Mouse (Mus musculus): ENCODE data around the gene Tm7sf3. TPM values are rescaled to one million over a fixed set of nuclear protein-coding genes. Genes with fewer than 3 reads are reported as not detected.
"Not testable (repeated sequence)": the region's sequence is repeated elsewhere in the genome, so short reads cannot be mapped to it uniquely, and the experiment has no call there.

Tm7sf3 gene
- polyA plus RNA-seq, 1 experiment from 2014 or later, result 37.5 TPM

- peak within 1 kb of the TSS; percentile 90 for H3K4me3 ChIP-seq (ENCODE audit: low read length)
- H3K4me1 ChIP-seq (ENCODE audit: control insufficient read depth, insufficient read depth, low read length), result peaks cover 27% of the 10 kb centered on the region
- no peaks in the 10 kb centered on the region for H3K9me3 ChIP-seq (replicated peaks; ENCODE audit: control insufficient read depth, low read length)
- WGBS, result under 1% methylated on average over 77 of the region's 77 CpGs
- H3K4me2 ChIP-seq (ENCODE audit: low read depth, low read length), result peak within 1 kb of the TSS; percentile 75
- no peaks in the 10 kb centered on the region for H3K36me3 ChIP-seq (ENCODE audit: control insufficient read depth, insufficient read depth)
- H3K27ac ChIP-seq (ENCODE audit: low read length), result peak within 1 kb of the TSS; percentile 90
- peak; percentile 93 for ATAC-seq (replicated peaks; ENCODE audit: extremely low read depth, insufficient read depth, low FRiP score)
- peak within 1 kb of the TSS; percentile 96 for H3K9ac ChIP-seq (ENCODE audit: low read length)
- no peaks in the 10 kb centered on the region for H3K27me3 ChIP-seq (ENCODE audit: control insufficient read depth, insufficient read depth, low read length)
Measured at GRCm38 (mm10) chr6:146577310-146578109, 65.1 kb downstream of the Tm7sf3 start, which contains the start of gene Ints13. Gene Ints13 (minus strand): TSS chr6:146577835.

DNA sequence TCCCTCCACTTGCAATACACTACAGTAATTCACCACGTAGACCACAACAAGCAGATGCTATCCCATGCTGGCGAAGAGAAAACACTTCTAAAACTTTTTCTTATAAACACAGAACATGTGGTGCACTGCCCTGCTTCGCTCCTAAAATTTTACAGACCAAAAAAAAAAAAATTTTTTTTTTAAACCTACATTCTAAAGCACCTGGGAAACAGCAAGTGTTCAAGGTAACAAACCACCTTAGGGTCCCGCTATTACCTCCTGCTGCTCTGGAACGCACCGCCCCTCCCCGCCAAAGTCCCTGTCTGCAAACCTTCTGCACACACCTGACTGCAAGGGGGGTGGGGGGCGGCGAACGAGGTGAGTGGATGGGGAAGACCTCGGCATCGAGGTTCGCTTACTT, 65.7 kb downstream of the Tm7sf3 start, which contains the start of gene Fgfr1op2:
Gene Fgfr1op2 (plus strand): TSS at position 301 of the 400 bp plus-strand sequence.
- ATAC-seq (replicated peaks; ENCODE audit: extremely low read depth, insufficient read depth, low FRiP score), result no peak; the same call in 1 of the 2 replicates
- H3K9me3 ChIP-seq (replicated peaks; ENCODE audit: control insufficient read depth, low read length), result no peaks in the 10 kb centered on the region
- peak within 1 kb of the TSS; percentile 90 for H3K4me3 ChIP-seq (ENCODE audit: low read length)
- WGBS, result 0% methylated on average over 13 of the region's 13 CpGs
- peak within 1 kb of the TSS; percentile 90 for H3K27ac ChIP-seq (ENCODE audit: low read length)
- peak within 1 kb of the TSS; percentile 96 for H3K9ac ChIP-seq (ENCODE audit: low read length)
- H3K4me2 ChIP-seq (ENCODE audit: low read depth, low read length), result peak within 1 kb of the TSS; percentile 75
- peaks cover 23% of the 10 kb centered on the region for H3K4me1 ChIP-seq (ENCODE audit: control insufficient read depth, insufficient read depth, low read length)
- no peaks in the 10 kb centered on the region for H3K27me3 ChIP-seq (ENCODE audit: control insufficient read depth, insufficient read depth, low read length)
- H3K36me3 ChIP-seq (ENCODE audit: control insufficient read depth, insufficient read depth), result no peaks in the 10 kb centered on the region

DNA sequence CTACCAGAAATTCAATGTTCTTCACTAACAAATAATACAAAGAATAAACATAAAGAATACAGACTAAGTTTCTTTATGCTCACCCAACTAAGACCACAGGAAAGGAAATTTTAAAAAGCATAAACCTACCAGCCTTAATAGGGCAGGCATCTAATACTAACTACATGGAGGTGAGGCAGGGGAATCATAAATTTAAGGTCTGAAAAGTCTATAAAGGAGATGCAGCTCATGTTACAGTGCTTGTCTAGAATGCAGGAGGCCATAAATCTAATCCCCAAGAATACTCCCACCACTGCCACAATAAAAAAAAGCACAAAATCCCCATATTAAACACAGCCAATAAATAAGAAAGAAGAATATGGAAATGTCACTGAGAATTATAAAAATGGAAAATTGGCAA, 70.6 kb downstream of the Tm7sf3 start:
- Histone ChIP-seq H3K27ac (ENCODE audit: low read length) (no peak overlapping the region), H3K4me2 (ENCODE audit: low read depth, low read length) (no peak overlapping the region), H3K4me1 (ENCODE audit: control insufficient read depth, insufficient read depth, low read length) (peaks cover 19% of the 10 kb centered on the region), H3K9ac (ENCODE audit: low read length) (no peak overlapping the region), H3K36me3 (ENCODE audit: control insufficient read depth, insufficient read depth) (no peaks in the 10 kb centered on the region), H3K9me3 (replicated peaks; ENCODE audit: control insufficient read depth, low read length) (no peaks in the 10 kb centered on the region), H3K4me3 (ENCODE audit: low read length) (no peak overlapping the region), H3K27me3 (ENCODE audit: control insufficient read depth, insufficient read depth, low read length) (no peaks in the 10 kb centered on the region)
- ATAC-seq (replicated peaks; ENCODE audit: extremely low read depth, insufficient read depth, low FRiP score), result no peak

DNA sequence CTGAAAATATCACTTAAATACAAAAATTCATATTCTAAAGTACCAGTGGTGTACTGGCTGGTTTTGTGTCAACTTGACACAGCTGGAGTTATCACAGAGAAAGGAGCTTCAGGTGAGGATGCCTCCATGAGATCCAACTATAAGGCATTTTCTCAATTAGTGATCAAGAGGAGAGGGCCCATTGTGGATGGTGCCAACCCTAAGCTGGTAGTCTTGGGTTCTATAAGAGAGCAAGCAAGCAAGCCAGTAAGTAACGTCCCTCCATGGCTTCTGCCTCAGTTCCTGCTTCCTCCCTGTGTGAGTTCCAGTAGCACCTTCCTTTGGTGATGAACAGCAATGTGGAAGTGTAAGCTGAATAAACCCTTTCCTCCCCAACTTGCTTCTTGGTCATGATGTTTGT, 80.2 kb downstream of the Tm7sf3 start:
- ATAC-seq (replicated peaks; ENCODE audit: extremely low read depth, insufficient read depth, low FRiP score); H3K4me2 ChIP-seq (ENCODE audit: low read depth, low read length); H3K9me3 ChIP-seq (replicated peaks; ENCODE audit: control insufficient read depth, low read length); H3K4me1 ChIP-seq (ENCODE audit: control insufficient read depth, insufficient read depth, low read length); H3K27me3 ChIP-seq (ENCODE audit: control insufficient read depth, insufficient read depth, low read length); H3K27ac ChIP-seq (ENCODE audit: low read length); H3K9ac ChIP-seq (ENCODE audit: low read length); H3K4me3 ChIP-seq (ENCODE audit: low read length): not testable (repeated sequence)
- 88% methylated on average over 1 of the region's 1 CpGs for WGBS
- peaks cover 49% of the 10 kb centered on the region for H3K36me3 ChIP-seq (ENCODE audit: control insufficient read depth, insufficient read depth)

Other genes with a start within 250 kb of the Tm7sf3 start
- 39.4 and 49.4 TPM in 2 replicates for gene Itpr2, start 140.6 kb downstream of the Tm7sf3 start, polyA plus RNA-seq (2015; fragmentation: Nextera tagmentation; extraction: Ambion mirVana)
- 89.3 and 104 TPM in 2 replicates for gene Fgfr1op2, start 65.6 kb downstream of the Tm7sf3 start, polyA plus RNA-seq (2015; fragmentation: Nextera tagmentation; extraction: Ambion mirVana)
- 51.0 and 59.1 TPM in 2 replicates for gene Ints13, start 65.0 kb downstream of the Tm7sf3 start, polyA plus RNA-seq (2015; fragmentation: Nextera tagmentation; extraction: Ambion mirVana)
- 143 and 150 TPM in 2 replicates for gene Med21, start 277 bp downstream of the Tm7sf3 start, polyA plus RNA-seq (2015; fragmentation: Nextera tagmentation; extraction: Ambion mirVana)
- gene Stk38l, start 82.2 kb upstream of the Tm7sf3 start, polyA plus RNA-seq (2015; fragmentation: Nextera tagmentation; extraction: Ambion mirVana), result 28.9 and 30.3 TPM in 2 replicates
- 2.8 and 2.9 TPM in 2 replicates for gene Arntl2, start 153.2 kb upstream of the Tm7sf3 start, polyA plus RNA-seq (2015; fragmentation: Nextera tagmentation; extraction: Ambion mirVana)
- 0.11 and 0.39 TPM in 2 replicates for gene Smco2, start 207.3 kb upstream of the Tm7sf3 start, polyA plus RNA-seq (2015; fragmentation: Nextera tagmentation; extraction: Ambion mirVana)
- gene Ppfibp1, start 245.7 kb upstream of the Tm7sf3 start, polyA plus RNA-seq (2015; fragmentation: Nextera tagmentation; extraction: Ambion mirVana), result 47.9 and 49.8 TPM in 2 replicates

Measured in heart, embryonic 16.5 days (tissue).